8 mouse cellular contexts compared by ENCODE assay signal in genomic region chr3:130061281-130061680, GRCm38 (mm10). TPM values are rescaled to one million over a fixed set of nuclear protein-coding genes. Genes with fewer than 3 reads are reported as not detected.
DNase-seq lines count a peak whose midpoint lies in the region; ATAC-seq and TF ChIP-seq lines count a peak whose summit lies in the region.

Sec24b (minus strand) TSS chr3:130061553.

- no peaks in the 10 kb centered on the region for H3K27me3 ChIP-seq in C2C12 (ENCODE audit: control insufficient read depth, insufficient read depth, insufficient read length)
- no peaks in the 10 kb centered on the region for H3K27me3 ChIP-seq in limb, embryonic 15.5 days

- H3K27ac ChIP-seq in limb, embryonic 15.5 days: peak within 1 kb of the TSS; percentile 98

- TF ChIP-seq CTCF in C2C12 (IDR thresholded peaks at IDR 0.05; ENCODE audit: control insufficient read depth, insufficient read depth, insufficient read length): no peak

- H3K4me1 ChIP-seq in limb, embryonic 15.5 days: peaks cover 26% of the 10 kb centered on the region

- WGBS in limb, embryonic 15.5 days: 8% methylated on average over 12 of the region's 12 CpGs

- DNase-seq in T-cell, adult 2 months (ENCODE audit: low spot score): peak; percentile 6
- DNase-seq in embryo, embryonic 10.5 days (ENCODE audit: low spot score): peak; percentile 64
- peak; percentile 24 to 62 for DNase-seq in heart, adult 18-20 months
- peak; percentile 49 for DNase-seq in kidney, adult 18-20 months
- peak; percentile 46 for DNase-seq in thymus, postnatal 14 days

- peaks cover 42% of the 10 kb centered on the region for H3K79me3 ChIP-seq in C2C12 (ENCODE audit: low read depth)

- peak within 1 kb of the TSS; percentile 48 for H3K4me3 ChIP-seq in C2C12 (ENCODE audit: insufficient read depth, poor library complexity, severe bottlenecking)
- H3K4me3 ChIP-seq in limb, embryonic 15.5 days: peak within 1 kb of the TSS; percentile 92

- H3K9me3 ChIP-seq in limb, embryonic 15.5 days: no peaks in the 10 kb centered on the region

- peaks cover 9% of the 10 kb centered on the region for H3K36me3 ChIP-seq in C2C12 (ENCODE audit: control insufficient read depth, insufficient read depth)
- peaks cover 4% of the 10 kb centered on the region for H3K36me3 ChIP-seq in limb, embryonic 15.5 days

- H3K4me2 ChIP-seq in limb, embryonic 15.5 days: peak within 1 kb of the TSS; percentile 57

- H3K79me2 ChIP-seq in C2C12 (ENCODE audit: control insufficient read depth, insufficient read depth): peaks cover 56% of the 10 kb centered on the region

- peak within 1 kb of the TSS; percentile 91 for H3ac ChIP-seq in C2C12 (ENCODE audit: control insufficient read depth, insufficient read length, low read depth)

- ATAC-seq in limb, embryonic 15.5 days (ENCODE audit: insufficient number of reproducible peaks, low FRiP score, low TSS enrichment, low read depth): no peak
- ATAC-seq in monocyte, adult 5-6 weeks (replicated peaks; ENCODE audit: insufficient number of reproducible peaks, low FRiP score, low TSS enrichment, poor library complexity, severe bottlenecking): no peak

- H3K9ac ChIP-seq in limb, embryonic 15.5 days: peak within 1 kb of the TSS; percentile 95

TF ChIP-seq in C2C12, 6 proteins besides CTCF, POLR2A, EP300 and RAD21:
- TF ChIP-seq MYOD1 (IDR thresholded peaks at IDR 0.05; ENCODE audit: control insufficient read depth, insufficient read length, low read depth): no peak
- no peak for TF ChIP-seq MYOG (IDR thresholded peaks at IDR 0.05; ENCODE audit: control insufficient read depth, extremely low read depth, insufficient read length)
- TF ChIP-seq FOSL1 (IDR thresholded peaks at IDR 0.05; ENCODE audit: insufficient read depth, low read length, poor library complexity, severe bottlenecking): no peak
- TF ChIP-seq MAX (IDR thresholded peaks at IDR 0.05): no peak
- no peak for TF ChIP-seq CEBPB (IDR thresholded peaks at IDR 0.05; ENCODE audit: low read depth)
- TF ChIP-seq USF1 (IDR thresholded peaks at IDR 0.05; ENCODE audit: low read depth): no peak

RNA-seq across cellular contexts. Expression of gene Sec24b, which starts in this region (rescaled TPM):
- polyA plus RNA-seq in C2C12 (2012; fragmentation: generic; extraction: Trizol): 30.2 TPM
- 10 to 100 TPM; 21.0 to 25.4 TPM for total RNA-seq in heart, adult 18-20 months (2021)
- polyA plus RNA-seq in limb, embryonic 15.5 days (2015; fragmentation: Nextera tagmentation; extraction: Ambion mirVana): 29.8 and 30.0 TPM in 2 replicates
- 39.3 to 79.4 TPM (median 62.5 TPM) in 3 replicates for total RNA-seq in monocyte, adult 5-6 weeks (2017)

Comparison
In these comparisons a context has a peak if more than half of its experiments do, and no peak if none do; other contexts are left out.
1. DNase-seq: peak in every context shown above with its lines; median percentile 64 in embryo, embryonic 10.5 days; 49 in kidney, adult 18-20 months; 46 in thymus, postnatal 14 days; 43 in heart, adult 18-20 months; 6 in T-cell, adult 2 months.